Mouse (Mus musculus) heart, postnatal 0 days (tissue): ENCODE results near the gene Lce1c.

ENCODE experiments used
- CTCF ChIP-seq: IDR thresholded peaks from 2 replicates; pipeline ENCODE4 v1.5.1; 2016; ENCODE audit warnings: antibody characterized with exemption, control low read depth, low read depth
- EP300 ChIP-seq: IDR thresholded peaks from 2 replicates; pipeline ENCODE4 v1.6.1; 2016; ENCODE audit warnings: antibody characterized with exemption, low read depth

GRCm38 (mm10) chr3:92656826-92657225, 22.2 kb upstream of the Lce1c start, which contains the start of gene Lce1b:
- TF ChIP-seq CTCF (no peak), EP300 (no peak)
